Mouse (Mus musculus) cerebellum, adult 2 months (tissue): ENCODE measurements around the gene Gsap. TPM values are rescaled to one million over a fixed set of nuclear protein-coding genes. Genes with fewer than 3 reads are reported as not detected.

Source experiments
- DNase-seq, 2 experiments: peaks; one replicate each; pipeline ENCODE4 v3.0.0; 2021
- H3K27ac ChIP-seq: fragments of 200-500 bp; 2 replicates; pipeline ENCODE4 v1.5.1; 2012; ENCODE audit warnings: low read length, control low read depth, inconsistent platforms; ENCODE audit not compliant: insufficient read depth
- H3K27me3 ChIP-seq: fragments of 200-500 bp; 2 replicates; pipeline ENCODE4 v1.6.1; 2012; ENCODE audit warnings: inconsistent platforms, mild to moderate bottlenecking, low read length, moderate library complexity; ENCODE audit not compliant: control insufficient read depth, insufficient read depth
- H3K4me1 ChIP-seq: fragments of 200-500 bp; 2 replicates; pipeline ENCODE4 v1.6.1; 2011; ENCODE audit warnings: low read length; ENCODE audit not compliant: control insufficient read depth, insufficient read depth
- H3K4me3 ChIP-seq: fragments of 200-500 bp; replicated peaks from 2 replicates; pipeline ENCODE3; 2011; ENCODE audit warnings: mild to moderate bottlenecking, low read depth, low read length, control low read depth; ENCODE audit not compliant: insufficient read depth
- CTCF ChIP-seq: fragments of 200-500 bp; IDR thresholded peaks from 2 replicates; pipeline ENCODE4 v1.5.1; 2011; ENCODE audit warnings: low read depth, mild to moderate bottlenecking, control low read depth, low read length, moderate library complexity, borderline replicate concordance; ENCODE audit not compliant: insufficient read depth
- POLR2A ChIP-seq: fragments of 200-500 bp; IDR thresholded peaks from 2 replicates; pipeline ENCODE4 v1.6.1; 2011; ENCODE audit warnings: low read length, control low read depth, borderline replicate concordance; ENCODE audit not compliant: insufficient read depth
- WGBS: fragments of 180-500 bp; shearing (Covaris S2); methylation state at CpG from one replicate; pipeline ENCODE4 v1.1.7; 2018; 5-methylcytosine and 5-hydroxymethylcytosine counted together
- polyA plus RNA-seq: library from polyadenylated mRNA; depleted of rRNA; stranded (reverse); fragments of >200 nt; gene quantifications from 2 replicates; pipeline ENCODE4 v1.2.3, GENCODE M21; 2012; rRNA removed

Gene Gsap
- polyA plus RNA-seq, 1 experiment: 13.9 TPM

DNA sequence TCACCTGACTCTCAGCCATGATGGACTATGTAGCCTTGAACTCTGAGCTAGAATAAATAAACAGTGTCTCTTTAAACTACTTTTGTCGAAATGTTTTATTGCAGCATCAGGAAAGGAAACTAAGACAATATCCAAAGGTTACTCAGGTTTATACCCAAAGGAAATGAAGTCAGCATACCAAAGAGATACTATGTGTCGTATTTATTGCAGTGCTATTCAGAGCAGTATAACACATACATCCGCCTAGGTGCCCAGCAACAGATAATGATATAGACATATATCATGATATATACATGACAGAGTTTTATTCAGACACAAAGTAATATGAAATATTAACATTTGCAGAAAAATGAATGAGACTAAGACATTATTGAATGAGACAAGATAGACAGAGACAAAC is 177.3 kb downstream of the Gsap start:
- 88% methylated on average over 3 of the region's 3 CpGs for WGBS
- no peak overlapping the region for H3K4me3 ChIP-seq
- no peaks in the 10 kb centered on the region for H3K4me1 ChIP-seq
- DNase-seq: no peak
- no peaks in the 10 kb centered on the region for H3K27me3 ChIP-seq
- H3K27ac ChIP-seq: no peak overlapping the region
- TF ChIP-seq CTCF (no peak), POLR2A (no peak)

Other genes starting within 250 kb of the Gsap start
- 12.9 and 14.4 TPM in 2 replicates for gene Rsbn1l, start 229.9 kb upstream of the Gsap start, polyA plus RNA-seq
- 48.5 and 52.1 TPM in 2 replicates for gene Ptpn12, start 130.3 kb upstream of the Gsap start, polyA plus RNA-seq
- gene Fgl2, start 186.4 kb downstream of the Gsap start, polyA plus RNA-seq: 0.59 and 1.1 TPM in 2 replicates
- gene Ccdc146, start 238.4 kb downstream of the Gsap start, polyA plus RNA-seq: 0.33 and 0.73 TPM in 2 replicates
- 7.6 and 8.0 TPM in 2 replicates for gene Fam185a, start 238.7 kb downstream of the Gsap start, polyA plus RNA-seq